Mouse (Mus musculus): ENCODE data around the gene Vasn. TPM values are rescaled to one million over a fixed set of nuclear protein-coding genes. Genes with fewer than 3 reads are reported as not detected.
A peak's percentile ranks its signal among the peaks of the same experiment; 100 is the strongest.

Gene Vasn
- polyA plus RNA-seq, 1 experiment from 2014 or later: 6.8 TPM

DNA sequence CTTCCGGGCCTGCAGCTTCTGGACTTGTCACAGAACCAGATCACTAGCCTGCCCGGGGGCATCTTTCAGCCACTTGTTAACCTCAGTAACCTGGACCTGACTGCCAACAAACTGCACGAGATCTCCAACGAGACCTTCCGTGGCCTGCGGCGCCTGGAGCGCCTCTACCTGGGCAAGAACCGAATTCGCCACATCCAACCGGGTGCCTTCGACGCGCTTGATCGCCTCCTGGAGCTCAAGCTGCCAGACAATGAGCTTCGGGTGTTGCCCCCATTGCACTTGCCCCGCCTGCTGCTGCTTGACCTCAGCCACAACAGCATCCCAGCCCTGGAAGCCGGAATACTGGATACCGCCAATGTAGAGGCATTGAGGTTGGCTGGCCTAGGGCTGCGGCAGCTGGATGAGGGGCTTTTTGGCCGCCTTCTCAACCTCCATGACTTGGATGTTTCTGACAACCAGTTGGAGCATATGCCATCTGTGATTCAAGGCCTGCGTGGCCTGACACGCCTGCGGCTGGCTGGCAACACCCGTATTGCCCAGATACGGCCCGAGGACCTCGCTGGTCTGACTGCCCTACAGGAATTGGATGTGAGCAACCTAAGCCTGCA, 8.8 kb downstream of the Vasn start:
- no peak overlapping the region for H3K27ac ChIP-seq
- H3K27me3 ChIP-seq: no peaks in the 10 kb centered on the region
- peaks cover 28% of the 10 kb centered on the region for H3K36me3 ChIP-seq (replicated peaks)
- no peak overlapping the region for H3K9ac ChIP-seq
- no peak overlapping the region for H3K4me3 ChIP-seq (replicated peaks)
- WGBS: 86% methylated on average over 28 of the region's 28 CpGs
- H3K4me2 ChIP-seq: no peak overlapping the region
- no peaks in the 10 kb centered on the region for H3K9me3 ChIP-seq
- H3K4me1 ChIP-seq: peaks cover 13% of the 10 kb centered on the region; the same call in 1 of the 2 replicates
- no peak for ATAC-seq (ENCODE audit: low FRiP score)

DNA sequence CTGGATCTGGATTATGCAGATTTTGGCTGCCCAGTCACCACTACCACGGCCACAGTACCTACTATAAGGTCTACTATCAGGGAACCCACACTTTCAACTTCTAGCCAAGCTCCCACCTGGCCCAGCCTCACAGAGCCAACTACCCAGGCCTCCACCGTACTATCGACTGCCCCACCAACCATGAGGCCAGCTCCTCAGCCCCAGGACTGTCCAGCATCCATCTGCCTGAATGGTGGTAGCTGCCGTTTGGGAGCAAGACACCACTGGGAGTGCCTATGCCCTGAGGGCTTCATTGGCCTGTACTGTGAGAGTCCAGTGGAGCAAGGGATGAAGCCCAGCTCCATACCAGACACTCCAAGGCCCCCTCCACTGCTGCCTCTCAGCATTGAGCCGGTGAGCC, 9.5 kb downstream of the Vasn start:
- H3K4me2 ChIP-seq: no peak overlapping the region
- peaks cover 8% of the 10 kb centered on the region; the same call in 1 of the 2 replicates for H3K4me1 ChIP-seq
- no peaks in the 10 kb centered on the region for H3K9me3 ChIP-seq
- no peak for ATAC-seq (ENCODE audit: low FRiP score)
- no peak overlapping the region for H3K9ac ChIP-seq
- H3K36me3 ChIP-seq (replicated peaks): peaks cover 28% of the 10 kb centered on the region
- no peaks in the 10 kb centered on the region for H3K27me3 ChIP-seq
- H3K27ac ChIP-seq: no peak overlapping the region
- H3K4me3 ChIP-seq (replicated peaks): no peak overlapping the region; the same call in 1 of the 2 replicates
- 87% methylated on average over 5 of the region's 5 CpGs for WGBS

DNA sequence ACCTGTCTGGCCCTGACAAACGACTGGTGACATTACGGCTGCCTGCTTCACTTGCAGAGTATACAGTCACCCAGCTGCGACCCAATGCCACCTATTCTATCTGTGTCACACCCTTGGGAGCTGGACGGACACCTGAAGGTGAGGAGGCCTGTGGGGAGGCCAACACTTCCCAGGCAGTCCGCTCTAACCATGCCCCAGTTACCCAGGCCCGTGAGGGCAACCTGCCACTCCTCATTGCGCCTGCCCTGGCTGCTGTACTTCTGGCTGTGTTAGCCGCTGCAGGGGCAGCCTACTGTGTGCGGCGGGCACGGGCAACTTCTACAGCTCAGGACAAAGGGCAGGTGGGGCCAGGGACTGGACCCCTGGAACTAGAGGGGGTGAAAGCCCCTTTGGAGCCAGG, 10.0 kb downstream of the Vasn start:
- ATAC-seq (ENCODE audit: low FRiP score): no peak
- Histone ChIP-seq H3K27ac (no peak overlapping the region), H3K9me3 (no peaks in the 10 kb centered on the region), H3K4me1 (peaks cover 8% of the 10 kb centered on the region; the same call in 1 of the 2 replicates), H3K4me2 (no peak overlapping the region), H3K27me3 (no peaks in the 10 kb centered on the region), H3K4me3 (replicated peaks) (no peak overlapping the region; the same call in 1 of the 2 replicates), H3K9ac (no peak overlapping the region), H3K36me3 (replicated peaks) (peaks cover 28% of the 10 kb centered on the region)
- 91% methylated on average over 11 of the region's 11 CpGs for WGBS

DNA sequence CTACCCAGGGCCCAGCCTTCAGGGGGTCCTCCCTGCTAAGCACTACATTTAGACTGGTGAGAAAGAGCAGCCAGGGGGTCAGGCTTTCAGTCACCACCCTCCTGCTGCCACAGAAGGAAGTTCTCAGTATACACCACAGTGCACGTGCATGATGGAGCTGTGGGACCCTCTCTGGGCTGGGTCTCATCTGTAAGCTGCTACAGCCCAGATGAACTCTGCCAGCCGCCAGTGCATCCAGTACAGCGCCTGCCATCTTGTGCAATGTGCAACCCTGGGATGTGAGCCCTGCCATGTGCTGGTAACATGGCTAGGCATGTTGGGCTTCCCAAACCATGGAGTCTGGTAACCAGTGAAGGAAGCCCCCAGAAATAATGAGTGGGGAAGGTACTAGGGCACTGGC, 10.4 kb downstream of the Vasn start:
- no peak for ATAC-seq (ENCODE audit: low FRiP score)
- H3K9me3 ChIP-seq: no peaks in the 10 kb centered on the region
- no peak overlapping the region for H3K9ac ChIP-seq
- peaks cover 9% of the 10 kb centered on the region for H3K4me1 ChIP-seq
- H3K4me2 ChIP-seq: no peak overlapping the region
- no peak overlapping the region for H3K4me3 ChIP-seq (replicated peaks)
- no peaks in the 10 kb centered on the region for H3K27me3 ChIP-seq
- H3K27ac ChIP-seq: no peak overlapping the region
- peaks cover 28% of the 10 kb centered on the region for H3K36me3 ChIP-seq (replicated peaks)
- 81% methylated on average over 3 of the region's 3 CpGs for WGBS

DNA sequence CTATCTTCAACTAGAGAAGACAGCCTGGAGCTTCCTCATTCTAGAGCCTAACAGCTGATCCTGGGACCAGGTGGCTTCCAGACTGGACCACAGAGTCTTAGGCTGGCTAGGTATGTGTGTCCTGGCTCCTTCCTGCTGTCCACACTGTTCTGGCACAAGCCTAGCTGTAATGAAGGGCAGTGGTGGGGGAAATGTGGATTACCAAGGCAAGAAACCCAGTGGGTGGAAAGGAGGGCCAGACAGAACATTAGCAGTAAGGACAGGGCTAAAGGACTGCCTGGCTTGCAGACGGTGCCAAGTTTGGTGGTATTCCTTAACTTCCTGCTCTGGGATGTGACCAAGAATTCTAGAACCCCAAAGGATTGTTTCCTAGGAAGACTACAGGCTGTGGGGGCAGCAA, 11.3 kb downstream of the Vasn start:
- 96% methylated on average over 1 of the region's 1 CpGs for WGBS
- Histone ChIP-seq H3K4me1 (peaks cover 18% of the 10 kb centered on the region), H3K9ac (no peak overlapping the region), H3K4me3 (replicated peaks) (no peak overlapping the region), H3K27ac (no peak overlapping the region), H3K9me3 (no peaks in the 10 kb centered on the region), H3K27me3 (no peaks in the 10 kb centered on the region), H3K36me3 (replicated peaks) (peaks cover 28% of the 10 kb centered on the region), H3K4me2 (no peak overlapping the region)
- no peak for ATAC-seq (ENCODE audit: low FRiP score)

DNA sequence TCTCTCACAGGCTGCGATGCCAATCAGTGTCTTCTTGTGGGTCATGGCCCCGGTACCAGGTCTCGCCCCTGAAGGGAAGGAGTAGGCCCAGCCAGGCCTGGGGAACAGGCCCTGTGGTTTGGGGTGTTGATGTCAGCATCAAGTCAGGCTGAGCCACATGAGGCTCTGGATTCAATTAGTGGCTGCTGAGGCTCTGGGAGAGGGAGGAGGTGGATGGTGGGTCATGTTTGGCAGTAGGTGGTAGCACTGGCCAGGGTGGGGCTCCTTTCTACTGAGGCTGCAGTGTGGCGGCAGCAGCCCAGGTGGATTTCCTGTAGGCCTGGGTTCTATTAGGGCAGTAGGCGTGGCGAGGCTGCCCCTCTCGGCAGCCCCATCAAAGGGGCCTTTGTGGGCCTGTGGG, 11.9 kb downstream of the Vasn start:
- ATAC-seq (ENCODE audit: low FRiP score): no peak
- 69% methylated on average over 7 of the region's 7 CpGs for WGBS
- Histone ChIP-seq H3K27ac (0 out of 2 replicates have a peak overlapping the region, but pooled peaks have one; percentile 10), H3K4me3 (replicated peaks) (no peak overlapping the region), H3K36me3 (replicated peaks) (peaks cover 28% of the 10 kb centered on the region), H3K4me2 (no peak overlapping the region), H3K4me1 (peaks cover 24% of the 10 kb centered on the region), H3K9me3 (no peaks in the 10 kb centered on the region), H3K27me3 (no peaks in the 10 kb centered on the region), H3K9ac (no peak overlapping the region)

DNA sequence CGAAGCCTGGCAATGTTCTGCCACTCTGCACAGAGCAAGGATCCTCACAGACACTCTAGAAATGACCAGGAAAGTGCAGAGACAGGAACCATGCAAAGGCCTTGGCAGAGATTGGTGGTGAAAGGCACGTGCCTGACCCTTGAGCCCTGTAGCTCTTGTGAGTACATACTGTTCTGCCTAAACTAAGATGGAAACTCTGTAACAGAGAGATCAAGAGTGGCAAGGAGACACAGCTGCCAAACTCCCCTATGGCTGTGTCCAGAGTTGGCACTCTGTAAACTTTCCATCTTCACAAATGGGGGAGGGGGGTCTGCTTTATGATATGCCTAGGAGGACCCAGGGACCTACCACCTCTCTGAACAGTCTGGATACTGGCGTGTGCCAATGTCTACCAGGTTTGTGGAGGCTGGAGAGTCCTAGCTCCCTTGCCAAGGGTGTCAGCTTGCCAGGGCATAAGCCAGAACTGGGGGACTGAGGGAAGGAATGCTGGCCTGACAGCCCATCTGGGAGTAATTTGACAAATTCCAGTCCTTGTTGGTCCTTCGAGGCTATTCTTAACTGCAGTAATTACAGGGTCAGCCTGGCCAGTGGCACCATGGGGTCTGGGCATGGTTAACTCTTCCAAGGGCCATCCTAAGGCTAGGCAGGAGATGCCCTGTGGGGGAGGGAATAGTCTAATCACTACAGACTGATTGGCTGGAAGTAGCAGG, 13.1 kb downstream of the Vasn start:
- H3K27me3 ChIP-seq: no peaks in the 10 kb centered on the region
- H3K36me3 ChIP-seq (replicated peaks): peaks cover 28% of the 10 kb centered on the region
- 84% methylated on average over 4 of the region's 4 CpGs for WGBS
- H3K4me3 ChIP-seq (replicated peaks): no peak overlapping the region
- no peak overlapping the region for H3K9ac ChIP-seq
- H3K4me1 ChIP-seq: peaks cover 21% of the 10 kb centered on the region
- no peaks in the 10 kb centered on the region for H3K9me3 ChIP-seq
- ATAC-seq (ENCODE audit: low FRiP score): no peak
- H3K4me2 ChIP-seq: no peak overlapping the region
- H3K27ac ChIP-seq: 0 out of 2 replicates have a peak overlapping the region, but pooled peaks have one; percentile 10

DNA sequence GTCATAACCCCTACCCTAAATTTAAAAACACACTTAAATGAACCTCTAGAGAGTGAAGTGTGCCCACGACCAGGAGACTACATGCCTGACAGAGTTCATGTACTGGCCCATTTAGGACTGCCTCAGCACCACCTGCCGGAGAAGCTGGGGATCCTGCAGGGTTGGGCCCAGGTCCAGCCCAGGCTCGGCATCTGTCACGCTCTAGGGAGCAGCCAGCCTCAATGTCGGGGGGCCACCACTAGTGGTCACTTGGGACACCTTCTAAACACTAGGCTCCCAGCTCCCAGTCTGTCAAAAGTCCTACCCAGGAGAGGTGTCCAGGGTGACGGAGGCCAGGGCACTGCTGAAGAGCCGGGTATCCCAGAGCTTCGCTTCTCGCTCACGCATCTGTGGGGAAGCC, 15.0 kb downstream of the Vasn start:
- Histone ChIP-seq H3K9ac (no peak overlapping the region), H3K36me3 (replicated peaks) (peaks cover 17% of the 10 kb centered on the region), H3K9me3 (no peaks in the 10 kb centered on the region), H3K4me3 (replicated peaks) (no peak overlapping the region), H3K4me2 (no peak overlapping the region), H3K27me3 (no peaks in the 10 kb centered on the region), H3K27ac (no peak overlapping the region), H3K4me1 (peaks cover 31% of the 10 kb centered on the region)
- 89% methylated on average over 10 of the region's 10 CpGs for WGBS
- no peak for ATAC-seq (ENCODE audit: low FRiP score)

DNA sequence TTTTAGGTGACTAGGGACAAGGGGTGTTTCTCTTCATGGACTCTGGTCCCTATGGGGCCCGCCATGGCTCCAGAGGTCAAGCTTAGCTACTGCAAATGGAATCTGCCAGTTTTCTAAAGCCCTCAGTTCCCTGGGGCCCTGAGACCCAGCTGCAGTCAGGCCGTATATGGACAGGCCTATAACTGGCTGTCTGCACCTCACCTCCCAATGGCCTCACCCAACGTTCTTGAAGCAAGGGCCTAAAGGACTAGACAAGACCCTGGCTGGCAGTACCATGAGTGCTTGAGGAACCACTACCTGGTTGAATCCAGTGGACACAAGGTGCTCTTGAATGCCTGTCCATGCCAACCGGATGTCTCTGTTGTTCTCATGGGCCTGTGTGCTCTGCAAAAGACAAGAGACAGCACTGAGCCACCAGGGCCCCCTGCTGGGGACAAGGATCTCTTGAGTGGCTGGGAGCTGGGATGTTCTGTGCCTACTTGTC, 15.6 kb downstream of the Vasn start:
- Histone ChIP-seq H3K4me2 (no peak overlapping the region), H3K9ac (no peak overlapping the region), H3K36me3 (replicated peaks) (peaks cover 15% of the 10 kb centered on the region), H3K27ac (0 out of 2 replicates have a peak overlapping the region, but pooled peaks have one; percentile 9), H3K4me3 (replicated peaks) (no peak overlapping the region), H3K4me1 (peaks cover 31% of the 10 kb centered on the region), H3K9me3 (no peaks in the 10 kb centered on the region), H3K27me3 (no peaks in the 10 kb centered on the region)
- ATAC-seq (ENCODE audit: low FRiP score): no peak
- WGBS: 76% methylated on average over 4 of the region's 4 CpGs

DNA sequence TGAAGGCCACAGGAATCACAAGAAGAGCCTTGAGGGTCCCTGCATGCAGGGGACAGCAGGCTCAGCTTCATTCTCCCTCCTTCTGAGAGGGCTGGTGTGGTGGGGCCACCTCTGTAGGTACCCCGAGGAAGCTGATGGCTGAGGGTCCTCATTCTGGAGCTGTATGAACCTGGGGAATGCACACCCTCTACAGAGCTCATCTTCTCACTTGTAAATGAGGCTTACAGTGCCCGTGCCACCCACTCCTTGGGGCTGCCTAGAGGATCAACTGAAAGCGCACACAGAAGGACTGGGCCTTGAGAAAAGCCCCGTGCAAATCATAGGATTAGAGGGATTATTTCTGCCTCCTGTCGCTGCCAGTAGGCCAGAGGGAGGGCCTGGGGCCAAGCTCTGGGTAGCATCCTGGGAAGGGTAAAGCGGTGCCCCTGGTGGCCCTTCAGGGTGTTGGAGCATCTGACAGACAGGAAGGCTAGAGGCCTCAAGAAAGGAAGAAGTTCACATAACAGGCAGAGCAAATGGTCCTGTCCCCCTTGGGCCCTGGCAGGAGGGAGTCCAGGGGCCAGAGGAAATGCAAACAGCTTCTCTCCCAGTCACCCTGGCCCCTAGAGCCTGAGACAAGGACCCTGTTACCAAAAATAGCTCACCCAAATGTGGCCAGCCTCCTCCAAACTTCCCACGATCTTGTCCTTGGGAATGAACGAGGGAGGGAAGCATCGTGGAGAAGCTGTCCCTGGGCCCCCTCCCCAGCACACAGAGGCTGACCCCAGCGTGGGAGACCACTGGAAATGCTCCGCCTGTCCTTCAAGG, 16.2 kb downstream of the Vasn start:
- 32% methylated on average over 11 of the region's 11 CpGs for WGBS
- no peak overlapping the region for H3K4me3 ChIP-seq (replicated peaks)
- no peaks in the 10 kb centered on the region for H3K27me3 ChIP-seq
- ATAC-seq (ENCODE audit: low FRiP score): no peak
- no peaks in the 10 kb centered on the region for H3K9me3 ChIP-seq
- H3K36me3 ChIP-seq (replicated peaks): peaks cover 20% of the 10 kb centered on the region
- peak overlapping the region; percentile 17; the same call in 1 of the 2 replicates for H3K9ac ChIP-seq
- H3K4me2 ChIP-seq: no peak overlapping the region
- peak overlapping the region; percentile 9; the same call in 1 of the 2 replicates for H3K27ac ChIP-seq
- peaks cover 31% of the 10 kb centered on the region for H3K4me1 ChIP-seq

DNA sequence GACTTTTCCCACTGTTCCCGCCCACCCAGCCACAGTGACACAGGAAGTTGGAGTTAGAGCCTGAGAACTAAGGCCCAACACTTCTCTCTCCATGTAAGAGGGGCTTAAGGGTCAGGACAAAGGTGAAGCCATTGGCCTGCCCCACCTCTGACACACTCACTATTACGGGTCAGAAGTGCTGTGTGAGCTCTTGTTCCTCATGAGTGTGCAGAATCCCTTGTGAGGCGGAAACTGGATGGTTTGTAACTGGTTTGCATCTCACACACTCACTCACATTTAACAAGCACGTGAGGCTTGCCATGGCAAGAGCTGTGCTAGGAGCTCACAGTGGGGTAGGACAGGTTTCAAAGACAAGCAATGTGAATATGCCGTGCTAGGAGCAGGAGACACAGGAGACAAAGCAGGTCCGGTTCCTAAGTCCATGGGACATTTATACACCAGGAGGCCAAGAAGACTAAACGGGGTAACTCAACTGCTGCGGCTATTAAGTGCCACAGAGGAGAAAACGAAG, 16.9 kb downstream of the Vasn start:
- no peak overlapping the region for H3K9ac ChIP-seq
- no peak overlapping the region for H3K4me2 ChIP-seq
- peaks cover 31% of the 10 kb centered on the region for H3K4me1 ChIP-seq
- ATAC-seq (ENCODE audit: low FRiP score): no peak
- H3K4me3 ChIP-seq (replicated peaks): no peak overlapping the region
- no peak overlapping the region for H3K27ac ChIP-seq
- H3K36me3 ChIP-seq (replicated peaks): peaks cover 24% of the 10 kb centered on the region
- 61% methylated on average over 9 of the region's 9 CpGs for WGBS
- H3K27me3 ChIP-seq: no peaks in the 10 kb centered on the region
- H3K9me3 ChIP-seq: no peaks in the 10 kb centered on the region

DNA sequence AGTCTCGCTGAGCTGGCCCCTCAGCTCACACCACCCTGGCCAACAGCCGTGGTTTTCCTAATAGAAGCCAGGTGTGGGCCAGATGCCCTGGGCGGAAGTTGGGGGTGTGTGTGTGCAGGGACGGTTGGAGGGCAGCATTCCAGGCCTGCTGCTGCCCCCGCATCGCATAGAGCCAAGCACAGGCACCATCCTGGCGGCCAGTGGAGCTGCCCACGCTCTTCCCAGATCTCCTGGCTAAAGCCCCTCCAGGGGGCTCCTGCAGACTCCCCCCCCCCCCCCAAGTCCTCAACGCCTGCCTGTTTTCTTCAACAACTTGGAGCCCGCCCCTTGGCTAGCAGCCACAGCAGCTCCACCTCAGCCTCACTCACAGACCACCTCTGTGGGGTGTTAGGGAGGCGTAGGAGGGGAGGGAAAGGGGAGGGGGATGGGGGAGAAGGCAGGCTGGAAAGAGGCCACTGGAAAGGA, 19.1 kb downstream of the Vasn start:
- H3K4me3 ChIP-seq (replicated peaks): no peak overlapping the region
- peak; percentile 61; the same call in 1 of the 2 replicates for ATAC-seq (ENCODE audit: low FRiP score)
- H3K9ac ChIP-seq: 0 out of 2 replicates have a peak overlapping the region, but pooled peaks have one; percentile 33
- no peaks in the 10 kb centered on the region for H3K9me3 ChIP-seq
- no peaks in the 10 kb centered on the region for H3K27me3 ChIP-seq
- H3K4me1 ChIP-seq: peaks cover 27% of the 10 kb centered on the region
- 30% methylated on average over 11 of the region's 11 CpGs for WGBS
- peak overlapping the region; percentile 74 for H3K27ac ChIP-seq
- H3K36me3 ChIP-seq (replicated peaks): peaks cover 15% of the 10 kb centered on the region
- H3K4me2 ChIP-seq: peak overlapping the region; percentile 34; the same call in 1 of the 2 replicates

All from forebrain, embryonic 12.5 days (tissue).